Mouse (Mus musculus): ENCODE data around the gene Sh3pxd2b.

DNA sequence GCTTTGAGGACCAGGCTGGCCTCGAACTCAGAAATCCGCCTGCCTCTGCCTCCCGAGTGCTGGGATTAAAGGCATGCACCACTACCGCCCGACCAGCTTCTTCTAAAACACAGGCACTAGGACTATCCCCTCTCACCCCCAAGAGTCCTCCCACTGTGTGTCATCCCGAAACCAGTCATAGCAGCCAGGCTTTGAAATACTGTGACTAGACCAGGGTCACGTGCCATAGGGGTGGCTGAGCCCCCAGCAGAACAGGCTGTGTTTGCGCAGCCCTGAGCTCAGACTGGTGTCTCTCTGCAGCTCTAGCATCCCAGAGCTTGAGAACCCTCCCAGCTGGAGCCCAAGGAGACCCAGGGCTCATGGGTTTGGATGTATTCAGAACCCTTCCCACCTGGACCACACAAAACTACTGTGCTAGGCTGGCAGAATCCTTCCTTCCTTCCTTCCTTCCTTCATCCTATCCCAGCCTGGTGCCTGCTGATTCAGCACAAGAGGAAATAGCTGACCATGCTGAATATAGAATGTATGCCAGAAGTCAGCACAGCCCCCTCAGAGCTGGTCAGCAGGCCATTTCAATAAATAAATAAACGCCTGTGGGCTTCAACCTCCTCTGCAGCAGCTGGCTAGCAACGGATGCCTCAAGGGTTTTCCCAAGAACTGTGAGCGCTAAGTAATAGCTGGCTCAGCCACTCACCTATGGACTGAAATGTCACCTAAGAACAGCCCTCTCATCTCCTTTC, 62.4 kb downstream of the Sh3pxd2b start:
- TF ChIP-seq CTCF (IDR thresholded peaks at IDR 0.05; ENCODE audit: control insufficient read depth, insufficient read depth, insufficient replicate concordance, low read depth, low read length), result no peak
- TF ChIP-seq POLR2A (IDR thresholded peaks at IDR 0.05; ENCODE audit: control insufficient read depth, low read depth, low read length), result no peak
